Comparison of ENCODE assay signal across 22 mouse cellular contexts in the genomic region with DNA sequence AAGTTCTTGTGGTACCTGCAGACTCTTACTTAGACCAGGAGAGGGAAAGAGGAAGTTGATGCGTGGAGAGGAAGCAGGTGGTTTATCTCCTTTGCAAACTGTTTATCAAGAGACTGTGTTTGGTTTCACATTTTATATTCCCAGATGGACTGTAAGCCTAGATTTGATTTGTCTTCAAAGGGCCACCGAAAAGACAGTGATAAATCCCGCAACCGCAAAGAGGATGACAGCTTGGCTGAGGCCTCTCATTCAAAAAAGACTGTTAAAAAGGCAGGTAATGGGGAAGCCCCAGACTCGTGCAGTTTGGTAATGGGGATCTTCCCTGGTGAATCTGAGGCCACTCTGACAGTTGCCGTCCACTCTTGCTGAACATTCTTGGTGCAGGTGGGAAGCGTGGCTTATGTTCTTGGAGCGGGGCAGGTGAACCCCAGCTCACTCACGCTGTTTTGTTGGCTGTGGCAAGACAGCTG. TPM values are rescaled to one million over a fixed set of nuclear protein-coding genes. Genes with fewer than 3 reads are reported as not detected.
DNase-seq lines count a peak whose midpoint lies in the region; ATAC-seq and TF ChIP-seq lines count a peak whose summit lies in the region.
"Had no signal": no experiment of that assay in that cellular context is flagged by ENCODE, and none has a peak within 500 bp of the region (broad histone marks: within the 10 kb centered on the region; RNA-seq: fewer than 3 reads in every experiment).

No protein-coding gene starts in this region.

- peaks cover 27% of the 10 kb centered on the region for H3K4me1 ChIP-seq in heart, embryonic 12.5 days (replicated peaks)
- no peaks in the 10 kb centered on the region; the same call in 1 of the 2 replicates for H3K4me1 ChIP-seq in stomach, postnatal 0 days (replicated peaks; ENCODE audit: control insufficient read depth, insufficient read depth)

- H3K36me3 ChIP-seq in heart, embryonic 12.5 days: peaks cover 79% of the 10 kb centered on the region
- peaks cover 36% of the 10 kb centered on the region for H3K36me3 ChIP-seq in stomach, postnatal 0 days (ENCODE audit: control insufficient read depth, insufficient read depth, low read length)

- WGBS in heart, embryonic 12.5 days: 81% methylated on average over 9 of the region's 9 CpGs
- WGBS in stomach, postnatal 0 days: 67% methylated on average over 9 of the region's 9 CpGs

- ATAC-seq in heart, embryonic 12.5 days (ENCODE audit: insufficient number of reproducible peaks, low FRiP score): no peak
- ATAC-seq in hematopoietic stem cell, adult 5-6 weeks (replicated peaks in 1 of 2; ENCODE audit: insufficient read depth in 1 of 2, low FRiP score in 2 of 2, low TSS enrichment in 1 of 2, low read depth in 1 of 2, poor library complexity in 2 of 2, severe bottlenecking in 2 of 2): peak; percentile 23 to 24; a peak in 3 of 4 replicates
- ATAC-seq in erythroid progenitor cell, adult 5-6 weeks (replicated peaks; ENCODE audit: low FRiP score, poor library complexity, severe bottlenecking): no peak
- ATAC-seq in stomach, postnatal 0 days (ENCODE audit: low FRiP score, low TSS enrichment): no peak
- ATAC-seq: forebrain, postnatal 0 days; intestine, embryonic 15.5 days; liver, postnatal 0 days; midbrain, embryonic 15.5 days had no signal

- H3K27ac ChIP-seq in heart, embryonic 12.5 days (ENCODE audit: poor library complexity, severe bottlenecking): no peak overlapping the region
- no peak overlapping the region for H3K27ac ChIP-seq in stomach, postnatal 0 days (replicated peaks)
- H3K27ac ChIP-seq: embryonic facial prominence, embryonic 15.5 days; heart, embryonic 10.5 days; intestine, embryonic 15.5 days; limb, embryonic 13.5 days; macrophage; midbrain, embryonic 15.5 days; neural tube, embryonic 12.5 days had no signal

- H3K4me2 ChIP-seq in heart, embryonic 12.5 days: no peak overlapping the region
- no peak overlapping the region for H3K4me2 ChIP-seq in stomach, postnatal 0 days (replicated peaks; ENCODE audit: low read depth)
- H3K4me2 ChIP-seq: embryonic facial prominence, embryonic 15.5 days; intestine, embryonic 15.5 days; limb, embryonic 13.5 days; midbrain, embryonic 15.5 days; neural tube, embryonic 12.5 days had no signal

- TF ChIP-seq EP300 in stomach, postnatal 0 days (optimal IDR thresholded peaks at IDR 0.05): no peak

- no peak for DNase-seq in heart, postnatal 4 days
- peak; percentile 16 for DNase-seq in thymus, postnatal 0 days (ENCODE audit: low spot score)
- no peak for DNase-seq in thymus, postnatal 4 days
- DNase-seq in liver: no peak
- no peak for DNase-seq in stomach, postnatal 0 days (ENCODE audit: low spot score)
- DNase-seq: adrenal gland, postnatal 14 days; cerebellum, postnatal 36 days; forebrain, postnatal 0 days; gastrocnemius, postnatal 10 days; liver, postnatal 0 days; retina, postnatal 1 day; thymus, adult 18-20 months had no signal

- peak overlapping the region; percentile 19; the same call in 1 of the 2 replicates for H3K9ac ChIP-seq in heart, embryonic 12.5 days
- no peak overlapping the region for H3K9ac ChIP-seq in stomach, postnatal 0 days (ENCODE audit: low read length)
- H3K9ac ChIP-seq: embryonic facial prominence, embryonic 15.5 days; forebrain, postnatal 0 days; midbrain, embryonic 15.5 days; neural tube, embryonic 12.5 days had no signal

- no peaks in the 10 kb centered on the region for H3K9me3 ChIP-seq in heart, embryonic 12.5 days (replicated peaks)
- H3K9me3 ChIP-seq in stomach, postnatal 0 days (ENCODE audit: control insufficient read depth, low read length): no peaks in the 10 kb centered on the region
- H3K9me3 ChIP-seq: embryonic facial prominence, embryonic 15.5 days; heart, embryonic 10.5 days; intestine, embryonic 15.5 days; limb, embryonic 13.5 days; midbrain, embryonic 15.5 days; neural tube, embryonic 12.5 days had no signal

- TF ChIP-seq CTCF in stomach, postnatal 0 days (IDR thresholded peaks at IDR 0.05; ENCODE audit: low read depth): no peak

- H3K4me3 ChIP-seq in heart, embryonic 12.5 days: no peak overlapping the region
- H3K4me3 ChIP-seq in stomach, postnatal 0 days (ENCODE audit: low read depth, low read length): no peak overlapping the region
- H3K4me3 ChIP-seq: embryonic facial prominence, embryonic 15.5 days; heart, embryonic 10.5 days; intestine, embryonic 15.5 days; limb, embryonic 13.5 days; midbrain, embryonic 15.5 days; neural tube, embryonic 12.5 days had no signal

- H3K27me3 ChIP-seq in heart, embryonic 12.5 days (replicated peaks): no peaks in the 10 kb centered on the region
- H3K27me3 ChIP-seq in stomach, postnatal 0 days (ENCODE audit: control insufficient read depth, insufficient read depth, low read length): no peaks in the 10 kb centered on the region
- H3K27me3 ChIP-seq: embryonic facial prominence, embryonic 15.5 days; intestine, embryonic 15.5 days; limb, embryonic 13.5 days; midbrain, embryonic 15.5 days; neural tube, embryonic 12.5 days had no signal

RNA-seq across cellular contexts. Expression of a gene that starts 3.6 kb away (rescaled TPM):
- polyA plus RNA-seq in heart, embryonic 12.5 days (2016; fragmentation: Nextera tagmentation; extraction: Ambion mirVana): 39.1 and 39.4 TPM in 2 replicates
- total RNA-seq in heart, postnatal 4 days (2021): 10 to 100 TPM; 26.8 to 29.9 TPM
- polyA plus RNA-seq in thymus, postnatal 0 days (2015; fragmentation: Nextera tagmentation; extraction: Ambion mirVana): 32.2 and 33.7 TPM in 2 replicates
- total RNA-seq in hematopoietic stem cell, adult 5-6 weeks (2017): 37.4 and 76.7 TPM in 2 replicates
- 8.3 and 23.9 TPM in 2 replicates for total RNA-seq in erythroid progenitor cell, adult 5-6 weeks (2015; ENCODE audit: low replicate concordance)
- total RNA-seq in erythroid progenitor cell, adult 5-6 weeks (2017; ENCODE audit: low replicate concordance): 6.3 and 27.2 TPM in 2 replicates
- polyA plus RNA-seq in stomach, postnatal 0 days (2015; fragmentation: Nextera tagmentation; extraction: Ambion mirVana): 32.1 and 39.4 TPM in 2 replicates

RNA-seq across cellular contexts. Expression of a gene that starts 5.1 kb away (rescaled TPM):
- polyA plus RNA-seq in heart, embryonic 12.5 days (2016; fragmentation: Nextera tagmentation; extraction: Ambion mirVana): 47.3 and 48.6 TPM in 2 replicates
- total RNA-seq in heart, postnatal 4 days (2021): 10 to 100 TPM; 45.3 to 49.4 TPM
- 48.8 and 64.9 TPM in 2 replicates for polyA plus RNA-seq in thymus, postnatal 0 days (2015; fragmentation: Nextera tagmentation; extraction: Ambion mirVana)
- 44.0 and 47.6 TPM in 2 replicates for total RNA-seq in hematopoietic stem cell, adult 5-6 weeks (2017)
- total RNA-seq in erythroid progenitor cell, adult 5-6 weeks (2015; ENCODE audit: low replicate concordance): 25.2 and 33.5 TPM in 2 replicates
- total RNA-seq in erythroid progenitor cell, adult 5-6 weeks (2017; ENCODE audit: low replicate concordance): 30.5 and 52.6 TPM in 2 replicates
- 19.9 and 20.2 TPM in 2 replicates for polyA plus RNA-seq in stomach, postnatal 0 days (2015; fragmentation: Nextera tagmentation; extraction: Ambion mirVana)

RNA-seq across cellular contexts. Expression of a gene that starts 23.6 kb away (rescaled TPM):
- polyA plus RNA-seq in heart, embryonic 12.5 days (2016; fragmentation: Nextera tagmentation; extraction: Ambion mirVana): 0.38 and 0.72 TPM in 2 replicates
- 1 to 10 TPM in 1 of 2 experiments, under 1 TPM in 1; 0.98 to 1.0 TPM for total RNA-seq in heart, postnatal 4 days (2021)
- polyA plus RNA-seq in thymus, postnatal 0 days (2015; fragmentation: Nextera tagmentation; extraction: Ambion mirVana): 65.6 and 68.7 TPM in 2 replicates
- 83.0 and 92.1 TPM in 2 replicates for total RNA-seq in hematopoietic stem cell, adult 5-6 weeks (2017)
- total RNA-seq in erythroid progenitor cell, adult 5-6 weeks (2015; ENCODE audit: low replicate concordance): 26.0 and 32.1 TPM in 2 replicates
- 21.8 and 32.8 TPM in 2 replicates for total RNA-seq in erythroid progenitor cell, adult 5-6 weeks (2017; ENCODE audit: low replicate concordance)
- polyA plus RNA-seq in stomach, postnatal 0 days (2015; fragmentation: Nextera tagmentation; extraction: Ambion mirVana): 1.2 TPM in 2 replicates

RNA-seq across cellular contexts. Expression of a gene that starts 49.2 kb away (rescaled TPM):
- polyA plus RNA-seq in heart, embryonic 12.5 days (2016; fragmentation: Nextera tagmentation; extraction: Ambion mirVana): 12.0 TPM in 2 replicates
- 10 to 100 TPM; 12.9 to 16.6 TPM for total RNA-seq in heart, postnatal 4 days (2021)
- polyA plus RNA-seq in thymus, postnatal 0 days (2015; fragmentation: Nextera tagmentation; extraction: Ambion mirVana): 6.0 and 7.4 TPM in 2 replicates
- 3.6 and 5.6 TPM in 2 replicates for total RNA-seq in hematopoietic stem cell, adult 5-6 weeks (2017)
- 4.6 and 9.4 TPM in 2 replicates for total RNA-seq in erythroid progenitor cell, adult 5-6 weeks (2015; ENCODE audit: low replicate concordance)
- 2.6 and 3.6 TPM in 2 replicates for total RNA-seq in erythroid progenitor cell, adult 5-6 weeks (2017; ENCODE audit: low replicate concordance)
- 27.2 and 34.6 TPM in 2 replicates for polyA plus RNA-seq in stomach, postnatal 0 days (2015; fragmentation: Nextera tagmentation; extraction: Ambion mirVana)

RNA-seq across cellular contexts. Expression of a gene that starts 57.8 kb away (rescaled TPM):
- polyA plus RNA-seq in heart, embryonic 12.5 days (2016; fragmentation: Nextera tagmentation; extraction: Ambion mirVana): 0.87 and 1.2 TPM in 2 replicates
- total RNA-seq in heart, postnatal 4 days (2021): under 1 TPM; 0.11 to 0.17 TPM
- polyA plus RNA-seq in thymus, postnatal 0 days (2015; fragmentation: Nextera tagmentation; extraction: Ambion mirVana): 1.0 and 1.1 TPM in 2 replicates
- total RNA-seq in hematopoietic stem cell, adult 5-6 weeks (2017): 1.3 and 2.4 TPM in 2 replicates
- 1.1 and 5.0 TPM in 2 replicates for total RNA-seq in erythroid progenitor cell, adult 5-6 weeks (2015; ENCODE audit: low replicate concordance)
- 1.0 and 1.7 TPM in 2 replicates for total RNA-seq in erythroid progenitor cell, adult 5-6 weeks (2017; ENCODE audit: low replicate concordance)
- 5.9 and 6.0 TPM in 2 replicates for polyA plus RNA-seq in stomach, postnatal 0 days (2015; fragmentation: Nextera tagmentation; extraction: Ambion mirVana)
- polyA plus RNA-seq: midbrain, embryonic 15.5 days had no signal

Comparison
In these comparisons a context has a peak if more than half of its experiments do, and no peak if none do; other contexts are left out.
1. ATAC-seq: peak in hematopoietic stem cell, adult 5-6 weeks (2 of 2); none in heart, embryonic 12.5 days (single experiment), erythroid progenitor cell, adult 5-6 weeks (single experiment) and stomach, postnatal 0 days (single experiment).
2. RNA of a gene that starts 23.6 kb away (total RNA-seq): 83.0 to 92.1 TPM in hematopoietic stem cell, adult 5-6 weeks and 21.8 to 32.8 TPM in erythroid progenitor cell, adult 5-6 weeks; 0.98 to 1.0 TPM in heart, postnatal 4 days; every median in the first group is over 10 times any median in the second.